Mouse (Mus musculus) CH12.LX (cell line): ENCODE results near the gene Krt8.

Experiments used
- CTCF ChIP-seq, 2 experiments: IDR thresholded peaks in 1 of 2; conservative IDR thresholded peaks in 1 of 2; 2 replicates each; pipeline ENCODE4 v1.5.1; 2011 to 2012; ENCODE audit warnings: low read depth in 2 of 2, low read length in 2 of 2, improper control_type of control experiment in 1 of 2, inconsistent platforms in 1 of 2, mild to moderate bottlenecking in 1 of 2, moderate library complexity in 1 of 2
- EP300 ChIP-seq: IDR thresholded peaks from 2 replicates; pipeline ENCODE4 v1.6.1; 2011; ENCODE audit warnings: low read length, improper control_type of control experiment
- KAT2A ChIP-seq: IDR thresholded peaks from 2 replicates; pipeline ENCODE4 v1.6.1; 2012; ENCODE audit warnings: low read length, improper control_type of control experiment, inconsistent platforms; ENCODE audit not compliant: insufficient replicate concordance
- NRF1 ChIP-seq: IDR thresholded peaks from 2 replicates; pipeline ENCODE4 v1.6.1; 2014; ENCODE audit warnings: low read depth, mild to moderate bottlenecking, inconsistent platforms, low read length, improper control_type of control experiment, moderate library complexity
- POLR2A ChIP-seq: IDR thresholded peaks from 2 replicates; pipeline ENCODE4 v1.6.1; 2011; ENCODE audit warnings: low read depth, mild to moderate bottlenecking, improper control_type of control experiment, low read length
- POLR2AphosphoS2 ChIP-seq: IDR thresholded peaks from 2 replicates; pipeline ENCODE4 v1.6.1; 2011; ENCODE audit warnings: low read depth, low read length, improper control_type of control experiment
- TBP ChIP-seq: conservative IDR thresholded peaks from 2 replicates; pipeline ENCODE4 v1.6.1; 2011; ENCODE audit warnings: low read depth, low read length, improper control_type of control experiment

DNA sequence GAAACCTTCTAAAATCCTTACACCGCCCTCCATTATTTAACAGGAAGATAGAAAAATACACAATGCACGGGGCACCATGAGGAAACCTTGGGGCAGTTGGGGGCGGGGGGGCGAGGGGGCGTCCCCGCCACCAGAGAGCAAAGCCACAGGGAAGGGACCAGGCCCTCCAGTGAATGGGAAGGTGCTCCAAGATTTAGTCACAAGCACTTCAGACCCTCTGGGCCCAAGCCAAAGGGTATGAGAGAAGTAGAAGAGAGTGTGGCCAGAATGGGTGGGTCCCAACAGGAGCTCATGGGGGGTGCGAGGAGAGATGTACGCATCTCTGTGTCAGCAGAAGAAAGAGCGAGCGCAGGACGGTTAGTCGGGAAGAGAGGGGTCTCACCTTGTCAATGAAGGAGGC, 766 bp downstream of the Krt8 start:
- TF ChIP-seq POLR2AphosphoS2 = no peak
- TF ChIP-seq TBP = no peak
- no peak for TF ChIP-seq EP300
- TF ChIP-seq KAT2A = no peak
- no peak for TF ChIP-seq NRF1
- TF ChIP-seq POLR2A = no peak
- no peak for TF ChIP-seq CTCF (conservative IDR thresholded peaks at IDR 0.05 in 1 of 2, IDR thresholded peaks at IDR 0.05 in 1 of 2; ENCODE audit: low read depth in 2 of 2, low read length in 2 of 2)
